Mouse (Mus musculus): ENCODE measurements around the gene Nckap5. TPM values are rescaled to one million over a fixed set of nuclear protein-coding genes. Genes with fewer than 3 reads are reported as not detected.

The Nckap5 gene
- total RNA-seq, 1 experiment = 0.18 TPM

DNA sequence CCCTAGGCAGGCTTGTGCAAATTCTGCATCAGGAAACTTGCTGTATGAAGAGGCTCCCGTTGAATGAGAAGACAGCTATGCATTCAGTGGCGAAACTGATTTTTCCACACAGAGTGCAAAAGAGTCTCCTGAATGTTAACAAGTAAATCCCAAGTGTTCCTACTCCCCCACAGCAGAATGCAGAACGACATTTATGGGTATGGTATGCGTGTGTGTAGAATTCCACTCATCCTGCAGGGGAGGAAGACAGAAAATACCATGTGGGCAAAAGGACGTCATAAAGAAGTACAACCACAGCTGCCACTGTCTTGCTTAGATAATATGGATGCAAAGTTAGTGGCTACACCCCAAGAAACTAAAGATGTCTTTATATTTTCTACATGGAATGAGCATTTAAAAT lies 565.7 kb downstream of the Nckap5 start:
- Histone ChIP-seq H3K9me3 (ENCODE audit: control insufficient read depth, insufficient read depth, low read depth, low read length) (no peaks in the 10 kb centered on the region), H3K4me1 (ENCODE audit: control insufficient read depth in 2 of 2, insufficient read depth in 2 of 2, low read length in 2 of 2, poor library complexity in 1 of 2) (no peaks in the 10 kb centered on the region), H3K4me3 (ENCODE audit: insufficient read depth in 1 of 2, low read depth in 1 of 2, low read length in 2 of 2, poor library complexity in 1 of 2, severe bottlenecking in 1 of 2) (no peak overlapping the region), H3K36me3 (ENCODE audit: control insufficient read depth, insufficient read depth, low read length, poor library complexity, severe bottlenecking) (no peaks in the 10 kb centered on the region), H3K27ac (ENCODE audit: insufficient read depth, low read depth, low read length, poor library complexity, severe bottlenecking) (no peak overlapping the region), H3K9ac (ENCODE audit: insufficient read depth, low read depth, low read length, poor library complexity, severe bottlenecking) (no peak overlapping the region)
- TF ChIP-seq ZC3H11A (IDR thresholded peaks at IDR 0.05; ENCODE audit: borderline replicate concordance, low read depth, low read length) = no peak
- TF ChIP-seq MAFK (IDR thresholded peaks at IDR 0.05; ENCODE audit: insufficient read depth, low read depth, low read length) = no peak
- no peak for TF ChIP-seq CHD2 (IDR thresholded peaks at IDR 0.05; ENCODE audit: low read depth, low read length)
- no peak for TF ChIP-seq HCFC1 (IDR thresholded peaks at IDR 0.05; ENCODE audit: borderline replicate concordance, insufficient read depth, low read length)
- TF ChIP-seq ZNF384 (IDR thresholded peaks at IDR 0.05; ENCODE audit: low read depth, low read length) = no peak
- no peak for DNase-seq (ENCODE audit: low read depth, low spot score)
- in situ Hi-C loops (cut with MboI; ENCODE audit: low sequenced_read_pairs in 2 of 2, unreplicated experiment in 2 of 2) = no loop called here

DNA sequence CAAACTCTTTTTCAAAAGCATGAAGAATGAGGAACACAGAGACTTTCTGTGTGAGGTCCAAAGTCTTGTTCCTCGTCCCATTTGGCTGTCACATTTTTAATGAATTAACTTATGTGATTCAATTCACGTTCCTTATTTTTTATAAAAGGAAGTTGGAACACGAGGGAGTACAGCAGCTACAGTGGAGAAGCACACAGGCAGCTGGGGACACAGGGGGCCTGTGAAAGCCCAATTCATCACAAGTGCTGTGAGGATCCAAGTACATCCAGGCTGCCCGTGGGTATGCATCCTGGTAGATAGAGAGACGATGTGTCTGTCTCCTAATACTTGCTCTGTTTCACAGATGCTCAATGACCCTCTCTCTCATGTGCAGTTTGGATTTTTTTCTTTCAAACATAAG lies 576.2 kb downstream of the Nckap5 start:
- Histone ChIP-seq H3K9ac (ENCODE audit: insufficient read depth, low read depth, low read length, poor library complexity, severe bottlenecking) (no peak overlapping the region), H3K9me3 (ENCODE audit: control insufficient read depth, insufficient read depth, low read depth, low read length) (no peaks in the 10 kb centered on the region), H3K4me3 (ENCODE audit: insufficient read depth in 1 of 2, low read depth in 1 of 2, low read length in 2 of 2, poor library complexity in 1 of 2, severe bottlenecking in 1 of 2) (no peak overlapping the region), H3K4me1 (ENCODE audit: control insufficient read depth in 2 of 2, insufficient read depth in 2 of 2, low read length in 2 of 2, poor library complexity in 1 of 2) (0 out of 4 replicates have a peak, but pooled peaks cover 0 to 2% of the 10 kb centered on the region in 2 experiments), H3K27ac (ENCODE audit: insufficient read depth, low read depth, low read length, poor library complexity, severe bottlenecking) (no peak overlapping the region), H3K36me3 (ENCODE audit: control insufficient read depth, insufficient read depth, low read length, poor library complexity, severe bottlenecking) (no peaks in the 10 kb centered on the region)
- TF ChIP-seq CHD2 (IDR thresholded peaks at IDR 0.05; ENCODE audit: low read depth, low read length) (no peak), MAFK (IDR thresholded peaks at IDR 0.05; ENCODE audit: insufficient read depth, low read depth, low read length) (no peak), HCFC1 (IDR thresholded peaks at IDR 0.05; ENCODE audit: borderline replicate concordance, insufficient read depth, low read length) (no peak), ZNF384 (IDR thresholded peaks at IDR 0.05; ENCODE audit: low read depth, low read length) (no peak), ZC3H11A (IDR thresholded peaks at IDR 0.05; ENCODE audit: borderline replicate concordance, low read depth, low read length) (no peak)
- in situ Hi-C loops (cut with MboI; ENCODE audit: low sequenced_read_pairs in 2 of 2, unreplicated experiment in 2 of 2) = no loop called here
- no peak for DNase-seq (ENCODE audit: low read depth, low spot score)

GRCm38 (mm10) chr1:126253934-126254333 lies 576.7 kb downstream of the Nckap5 start:
- Histone ChIP-seq H3K9me3 (ENCODE audit: control insufficient read depth, insufficient read depth, low read depth, low read length) (no peaks in the 10 kb centered on the region), H3K4me3 (ENCODE audit: insufficient read depth in 1 of 2, low read depth in 1 of 2, low read length in 2 of 2, poor library complexity in 1 of 2, severe bottlenecking in 1 of 2) (no peak overlapping the region), H3K27ac (ENCODE audit: insufficient read depth, low read depth, low read length, poor library complexity, severe bottlenecking) (no peak overlapping the region), H3K4me1 (ENCODE audit: control insufficient read depth in 2 of 2, insufficient read depth in 2 of 2, low read length in 2 of 2, poor library complexity in 1 of 2) (no peaks in the 10 kb centered on the region), H3K9ac (ENCODE audit: insufficient read depth, low read depth, low read length, poor library complexity, severe bottlenecking) (no peak overlapping the region), H3K36me3 (ENCODE audit: control insufficient read depth, insufficient read depth, low read length, poor library complexity, severe bottlenecking) (no peaks in the 10 kb centered on the region)
- in situ Hi-C loops (cut with MboI; ENCODE audit: low sequenced_read_pairs in 2 of 2, unreplicated experiment in 2 of 2) = no loop called here
- no peak for TF ChIP-seq ZNF384 (IDR thresholded peaks at IDR 0.05; ENCODE audit: low read depth, low read length)
- TF ChIP-seq MAFK (IDR thresholded peaks at IDR 0.05; ENCODE audit: insufficient read depth, low read depth, low read length) = no peak
- no peak for TF ChIP-seq ZC3H11A (IDR thresholded peaks at IDR 0.05; ENCODE audit: borderline replicate concordance, low read depth, low read length)
- no peak for TF ChIP-seq HCFC1 (IDR thresholded peaks at IDR 0.05; ENCODE audit: borderline replicate concordance, insufficient read depth, low read length)
- TF ChIP-seq CHD2 (IDR thresholded peaks at IDR 0.05; ENCODE audit: low read depth, low read length) = no peak
- no peak for DNase-seq (ENCODE audit: low read depth, low spot score)

GRCm38 (mm10) chr1:126233196-126233595 lies 597.4 kb downstream of the Nckap5 start:
- TF ChIP-seq ZC3H11A (IDR thresholded peaks at IDR 0.05; ENCODE audit: borderline replicate concordance, low read depth, low read length) (no peak), ZNF384 (IDR thresholded peaks at IDR 0.05; ENCODE audit: low read depth, low read length) (no peak), HCFC1 (IDR thresholded peaks at IDR 0.05; ENCODE audit: borderline replicate concordance, insufficient read depth, low read length) (no peak), MAFK (IDR thresholded peaks at IDR 0.05; ENCODE audit: insufficient read depth, low read depth, low read length) (no peak), CHD2 (IDR thresholded peaks at IDR 0.05; ENCODE audit: low read depth, low read length) (no peak)
- Histone ChIP-seq H3K9me3 (ENCODE audit: control insufficient read depth, insufficient read depth, low read depth, low read length) (no peaks in the 10 kb centered on the region), H3K4me3 (ENCODE audit: insufficient read depth in 1 of 2, low read depth in 1 of 2, low read length in 2 of 2, poor library complexity in 1 of 2, severe bottlenecking in 1 of 2) (no peak overlapping the region), H3K9ac (ENCODE audit: insufficient read depth, low read depth, low read length, poor library complexity, severe bottlenecking) (no peak overlapping the region), H3K36me3 (ENCODE audit: control insufficient read depth, insufficient read depth, low read length, poor library complexity, severe bottlenecking) (no peaks in the 10 kb centered on the region), H3K27ac (ENCODE audit: insufficient read depth, low read depth, low read length, poor library complexity, severe bottlenecking) (no peak overlapping the region), H3K4me1 (ENCODE audit: control insufficient read depth in 2 of 2, insufficient read depth in 2 of 2, low read length in 2 of 2, poor library complexity in 1 of 2) (no peaks in the 10 kb centered on the region)
- in situ Hi-C loops (cut with MboI; ENCODE audit: low sequenced_read_pairs in 2 of 2, unreplicated experiment in 2 of 2) = no loop called here
- no peak for DNase-seq (ENCODE audit: low read depth, low spot score)

- no peaks in the 10 kb centered on the region for H3K36me3 ChIP-seq (ENCODE audit: control insufficient read depth, insufficient read depth, low read length, poor library complexity, severe bottlenecking)
- H3K4me1 ChIP-seq (ENCODE audit: control insufficient read depth in 2 of 2, insufficient read depth in 2 of 2, low read length in 2 of 2, poor library complexity in 1 of 2) = no peaks in the 10 kb centered on the region
- TF ChIP-seq MAFK (IDR thresholded peaks at IDR 0.05; ENCODE audit: insufficient read depth, low read depth, low read length) (no peak), ZNF384 (IDR thresholded peaks at IDR 0.05; ENCODE audit: low read depth, low read length) (no peak), CHD2 (IDR thresholded peaks at IDR 0.05; ENCODE audit: low read depth, low read length) (no peak), HCFC1 (IDR thresholded peaks at IDR 0.05; ENCODE audit: borderline replicate concordance, insufficient read depth, low read length) (no peak), ZC3H11A (IDR thresholded peaks at IDR 0.05; ENCODE audit: borderline replicate concordance, low read depth, low read length) (no peak)
- H3K9me3 ChIP-seq (ENCODE audit: control insufficient read depth, insufficient read depth, low read depth, low read length) = no peaks in the 10 kb centered on the region
- no peak overlapping the region for H3K4me3 ChIP-seq (ENCODE audit: insufficient read depth in 1 of 2, low read depth in 1 of 2, low read length in 2 of 2, poor library complexity in 1 of 2, severe bottlenecking in 1 of 2)
- H3K9ac ChIP-seq (ENCODE audit: insufficient read depth, low read depth, low read length, poor library complexity, severe bottlenecking) = no peak overlapping the region
- in situ Hi-C loops (cut with MboI; ENCODE audit: low sequenced_read_pairs in 2 of 2, unreplicated experiment in 2 of 2) = no loop called here
- DNase-seq (ENCODE audit: low read depth, low spot score) = no peak
- H3K27ac ChIP-seq (ENCODE audit: insufficient read depth, low read depth, low read length, poor library complexity, severe bottlenecking) = no peak overlapping the region
These were observed 599.4 kb downstream of the Nckap5 start for GRCm38 (mm10) chr1:126231199-126231598.

Measured in ES-E14 (cell line).